Mouse (Mus musculus): ENCODE results near the gene Armc7. TPM values are rescaled to one million over a fixed set of nuclear protein-coding genes. Genes with fewer than 3 reads are reported as not detected.
"Not testable (repeated sequence)": the region's sequence is repeated elsewhere in the genome, so short reads cannot be mapped to it uniquely, and the experiment has no call there.

Gene Armc7
- polyA plus RNA-seq, 1 experiment, result 3.0 TPM

DNA sequence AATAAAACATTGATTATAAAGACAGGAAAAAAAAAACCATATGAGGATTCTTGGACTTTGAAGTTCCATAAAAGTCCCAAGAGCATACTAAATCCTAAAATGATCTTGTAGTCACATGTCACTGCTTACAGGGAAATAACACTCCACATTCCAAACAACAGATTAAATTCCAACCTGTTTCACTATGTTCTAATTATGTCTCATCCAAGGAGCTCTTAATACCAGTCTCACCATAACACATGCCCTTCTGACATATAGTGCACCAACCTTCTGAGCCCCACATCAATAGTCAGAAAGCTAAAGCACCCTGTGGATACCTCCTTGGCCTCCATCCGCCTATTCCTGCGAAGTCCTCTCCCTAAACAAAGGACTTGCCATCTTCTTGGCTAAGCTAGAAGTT is 44.8 kb downstream of the Armc7 start:
- H3K36me3 ChIP-seq (ENCODE audit: control insufficient read depth, insufficient read depth, low read length, poor library complexity, severe bottlenecking), result peaks cover 20% of the 10 kb centered on the region
- H3K4me1 ChIP-seq (ENCODE audit: control insufficient read depth, insufficient read depth, low read length), result no peaks in the 10 kb centered on the region
- no peak overlapping the region for H3K27ac ChIP-seq (ENCODE audit: insufficient read depth, low read length)
- no peak overlapping the region for H3K4me3 ChIP-seq (ENCODE audit: low read depth, low read length)
- H3K9me3 ChIP-seq (replicated peaks; ENCODE audit: control insufficient read depth, insufficient read depth, low read length, poor library complexity, severe bottlenecking), result no peaks in the 10 kb centered on the region
- TF ChIP-seq CTCF (IDR thresholded peaks at IDR 0.05; ENCODE audit: low read depth, low read length) (no peak), EP300 (IDR thresholded peaks at IDR 0.05; ENCODE audit: insufficient read depth, low read depth, low read length) (no peak), POLR2A (IDR thresholded peaks at IDR 0.05; ENCODE audit: insufficient read depth, low read length) (no peak)
- H3K27me3 ChIP-seq (ENCODE audit: control insufficient read depth, insufficient read depth, low read length, poor library complexity, severe bottlenecking), result no peaks in the 10 kb centered on the region
- H3K9ac ChIP-seq (ENCODE audit: low read depth, poor library complexity, severe bottlenecking), result no peak overlapping the region

DNA sequence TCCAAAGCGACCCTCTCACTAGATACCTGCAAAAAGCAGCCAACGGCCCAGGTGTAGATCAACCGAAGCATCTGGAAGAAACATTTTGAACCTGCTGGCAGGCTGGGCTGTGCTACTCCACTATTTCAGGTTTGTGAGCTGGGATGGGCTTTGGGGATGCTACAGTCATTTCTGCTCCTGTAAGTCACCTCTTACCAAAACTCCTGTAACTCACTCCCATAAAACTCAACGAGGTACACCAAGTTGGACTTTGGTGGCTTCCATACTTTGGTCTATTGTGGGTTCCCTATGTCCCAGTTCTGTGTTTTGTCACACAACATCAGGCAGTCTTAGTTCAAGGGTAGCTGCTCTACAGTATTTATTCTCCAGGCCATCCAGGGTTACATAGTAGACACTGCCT is 45.6 kb downstream of the Armc7 start:
- Histone ChIP-seq H3K36me3 (ENCODE audit: control insufficient read depth, insufficient read depth, low read length, poor library complexity, severe bottlenecking) (peaks cover 28% of the 10 kb centered on the region), H3K9me3 (replicated peaks; ENCODE audit: control insufficient read depth, insufficient read depth, low read length, poor library complexity, severe bottlenecking) (no peaks in the 10 kb centered on the region), H3K27me3 (ENCODE audit: control insufficient read depth, insufficient read depth, low read length, poor library complexity, severe bottlenecking) (no peaks in the 10 kb centered on the region), H3K4me3 (ENCODE audit: low read depth, low read length) (no peak overlapping the region), H3K9ac (ENCODE audit: low read depth, poor library complexity, severe bottlenecking) (no peak overlapping the region), H3K27ac (ENCODE audit: insufficient read depth, low read length) (no peak overlapping the region), H3K4me1 (ENCODE audit: control insufficient read depth, insufficient read depth, low read length) (no peaks in the 10 kb centered on the region)
- TF ChIP-seq POLR2A (IDR thresholded peaks at IDR 0.05; ENCODE audit: insufficient read depth, low read length) (no peak), CTCF (IDR thresholded peaks at IDR 0.05; ENCODE audit: low read depth, low read length) (no peak), EP300 (IDR thresholded peaks at IDR 0.05; ENCODE audit: insufficient read depth, low read depth, low read length) (no peak)

DNA sequence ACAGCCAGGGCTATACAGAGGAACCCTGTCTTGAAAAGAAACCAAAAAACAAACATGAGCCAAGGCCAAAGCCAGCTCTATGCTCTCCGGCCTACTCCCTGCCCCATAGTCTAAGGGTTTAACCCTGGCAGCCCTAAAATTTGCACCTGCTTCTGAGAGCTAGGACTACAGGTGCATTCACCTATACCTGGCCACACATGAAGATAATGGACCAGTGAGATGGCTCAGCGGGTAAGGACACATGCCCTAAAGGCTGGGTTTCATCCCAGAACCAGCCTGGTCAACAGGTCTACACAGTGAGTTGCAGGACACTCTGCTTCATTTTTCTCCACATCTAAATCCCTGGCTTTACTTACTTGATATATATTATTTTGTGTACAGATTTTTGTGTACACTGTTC is 46.8 kb downstream of the Armc7 start:
- no peak overlapping the region for H3K4me3 ChIP-seq (ENCODE audit: low read depth, low read length)
- no peak overlapping the region for H3K9ac ChIP-seq (ENCODE audit: low read depth, poor library complexity, severe bottlenecking)
- no peak overlapping the region; the same call in 1 of the 2 replicates for H3K27ac ChIP-seq (ENCODE audit: insufficient read depth, low read length)
- TF ChIP-seq POLR2A (IDR thresholded peaks at IDR 0.05; ENCODE audit: insufficient read depth, low read length) (no peak), CTCF (IDR thresholded peaks at IDR 0.05; ENCODE audit: low read depth, low read length) (no peak), EP300 (IDR thresholded peaks at IDR 0.05; ENCODE audit: insufficient read depth, low read depth, low read length) (no peak)
- H3K27me3 ChIP-seq (ENCODE audit: control insufficient read depth, insufficient read depth, low read length, poor library complexity, severe bottlenecking), result no peaks in the 10 kb centered on the region
- H3K9me3 ChIP-seq (replicated peaks; ENCODE audit: control insufficient read depth, insufficient read depth, low read length, poor library complexity, severe bottlenecking), result no peaks in the 10 kb centered on the region
- peaks cover 40% of the 10 kb centered on the region for H3K36me3 ChIP-seq (ENCODE audit: control insufficient read depth, insufficient read depth, low read length, poor library complexity, severe bottlenecking)
- H3K4me1 ChIP-seq (ENCODE audit: control insufficient read depth, insufficient read depth, low read length), result no peaks in the 10 kb centered on the region

DNA sequence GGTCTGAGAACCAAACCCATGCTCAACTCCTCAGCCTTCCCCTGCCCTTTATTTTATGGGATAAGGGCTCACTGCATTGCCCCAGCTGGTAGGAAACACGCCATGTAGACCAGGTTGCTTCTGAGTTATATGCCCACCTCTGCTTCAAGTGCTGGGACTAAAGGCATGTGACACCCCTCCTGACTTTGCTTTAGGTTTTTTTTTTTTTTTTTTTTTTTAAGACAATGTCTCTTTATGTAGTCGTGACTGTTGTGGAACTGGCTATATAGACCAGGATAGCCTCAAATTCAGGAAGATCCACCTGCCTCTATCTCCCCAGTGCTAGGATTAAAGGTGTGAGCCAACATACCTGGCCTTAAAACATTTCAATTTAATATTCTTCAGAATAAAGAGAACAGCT is 47.2 kb downstream of the Armc7 start:
- TF ChIP-seq CTCF (IDR thresholded peaks at IDR 0.05; ENCODE audit: low read depth, low read length) (no peak), POLR2A (IDR thresholded peaks at IDR 0.05; ENCODE audit: insufficient read depth, low read length) (no peak)
- H3K9me3 ChIP-seq (replicated peaks; ENCODE audit: control insufficient read depth, insufficient read depth, low read length, poor library complexity, severe bottlenecking), result no peaks in the 10 kb centered on the region
- no peak overlapping the region for H3K9ac ChIP-seq (ENCODE audit: low read depth, poor library complexity, severe bottlenecking)
- H3K4me1 ChIP-seq (ENCODE audit: control insufficient read depth, insufficient read depth, low read length), result no peaks in the 10 kb centered on the region
- H3K27me3 ChIP-seq (ENCODE audit: control insufficient read depth, insufficient read depth, low read length, poor library complexity, severe bottlenecking), result no peaks in the 10 kb centered on the region
- H3K36me3 ChIP-seq (ENCODE audit: control insufficient read depth, insufficient read depth, low read length, poor library complexity, severe bottlenecking), result peaks cover 44% of the 10 kb centered on the region
- no peak overlapping the region; the same call in 1 of the 2 replicates for H3K27ac ChIP-seq (ENCODE audit: insufficient read depth, low read length)
- H3K4me3 ChIP-seq (ENCODE audit: low read depth, low read length), result no peak overlapping the region

DNA sequence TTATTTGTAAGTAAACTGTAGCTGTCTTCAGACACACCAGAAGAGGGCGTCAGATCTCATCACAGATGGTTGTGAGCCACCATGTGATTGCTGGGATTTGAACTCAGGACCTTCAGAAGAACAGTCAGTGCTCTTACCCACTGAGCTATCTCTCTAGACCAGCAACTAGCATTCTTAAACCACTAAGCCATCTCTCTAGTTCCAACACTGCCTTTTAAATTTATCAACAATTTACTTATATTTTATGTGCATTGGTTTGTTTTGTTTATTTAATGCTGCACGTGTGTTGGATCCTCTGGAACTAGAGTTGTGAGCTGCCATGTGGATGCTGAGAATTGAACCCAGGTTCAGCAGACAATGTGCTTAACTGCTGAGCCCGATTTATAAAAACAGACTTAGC is 51.0 kb downstream of the Armc7 start:
- not testable (repeated sequence) for H3K9ac ChIP-seq (ENCODE audit: low read depth, poor library complexity, severe bottlenecking); H3K27ac ChIP-seq (ENCODE audit: insufficient read depth, low read length); H3K4me1 ChIP-seq (ENCODE audit: control insufficient read depth, insufficient read depth, low read length); H3K27me3 ChIP-seq (ENCODE audit: control insufficient read depth, insufficient read depth, low read length, poor library complexity, severe bottlenecking); H3K4me3 ChIP-seq (ENCODE audit: low read depth, low read length); H3K9me3 ChIP-seq (replicated peaks; ENCODE audit: control insufficient read depth, insufficient read depth, low read length, poor library complexity, severe bottlenecking)
- H3K36me3 ChIP-seq (ENCODE audit: control insufficient read depth, insufficient read depth, low read length, poor library complexity, severe bottlenecking), result peaks cover 76% of the 10 kb centered on the region

DNA sequence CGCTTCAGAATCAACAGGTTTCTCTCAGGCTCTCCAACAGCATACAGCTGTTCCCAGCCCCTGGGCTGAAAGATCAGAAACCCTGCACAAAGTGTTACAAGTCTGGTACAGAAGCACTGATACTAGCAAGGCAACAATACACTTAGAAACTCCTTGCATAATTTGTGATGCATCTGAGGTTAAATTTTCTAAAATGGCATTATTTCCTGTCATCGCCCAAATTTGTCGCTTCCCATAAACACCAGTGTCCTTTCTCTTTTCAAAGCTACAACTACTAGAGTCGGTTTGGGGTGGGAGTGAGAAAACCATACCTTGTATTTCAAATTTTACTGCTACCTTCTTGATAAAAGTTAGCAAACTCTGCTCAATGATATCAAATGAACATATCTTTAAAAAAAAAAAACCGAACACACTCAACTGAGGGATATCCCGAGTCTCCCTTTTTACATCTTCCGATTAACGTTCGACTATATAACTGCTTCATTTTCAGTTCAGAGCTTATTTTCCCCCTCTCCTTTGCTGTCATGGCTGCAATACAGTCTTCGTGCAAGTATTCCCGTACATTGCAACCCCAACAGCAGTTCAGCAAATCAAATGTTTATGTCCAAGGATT is 59.4 kb downstream of the Armc7 start:
- Histone ChIP-seq H3K9me3 (replicated peaks; ENCODE audit: control insufficient read depth, insufficient read depth, low read length, poor library complexity, severe bottlenecking) (no peaks in the 10 kb centered on the region), H3K4me3 (ENCODE audit: low read depth, low read length) (peak overlapping the region; percentile 90), H3K27ac (ENCODE audit: insufficient read depth, low read length) (peak overlapping the region; percentile 4), H3K9ac (ENCODE audit: low read depth, poor library complexity, severe bottlenecking) (peak overlapping the region; percentile 99), H3K4me1 (ENCODE audit: control insufficient read depth, insufficient read depth, low read length) (peaks cover 1% of the 10 kb centered on the region), H3K36me3 (ENCODE audit: control insufficient read depth, insufficient read depth, low read length, poor library complexity, severe bottlenecking) (peaks cover 45% of the 10 kb centered on the region), H3K27me3 (ENCODE audit: control insufficient read depth, insufficient read depth, low read length, poor library complexity, severe bottlenecking) (no peaks in the 10 kb centered on the region)
- TF ChIP-seq EP300 (IDR thresholded peaks at IDR 0.05; ENCODE audit: insufficient read depth, low read depth, low read length) (no peak), POLR2A (IDR thresholded peaks at IDR 0.05; ENCODE audit: insufficient read depth, low read length) (no peak), CTCF (IDR thresholded peaks at IDR 0.05; ENCODE audit: low read depth, low read length) (no peak)

All from ES-Bruce4 (cell line).